Mouse (Mus musculus) left cerebral cortex, postnatal 36 days (tissue): ENCODE results near the gene Tmem274. TPM values are rescaled to one million over a fixed set of nuclear protein-coding genes. Genes with fewer than 3 reads are reported as not detected.

Source experiments
- DNase-seq, 2 experiments: peaks; one replicate each; pipeline ENCODE4 v3.0.0; 2021 to 2022; ENCODE audit warnings: low spot score in 2 of 2, mixed read lengths in 1 of 2
- intact Hi-C: fragments of 180-260 bp; cut with DNase I; formaldehyde crosslinking; loops from one replicate; pipeline ENCODE4 v1.15.1; 2025
- total RNA-seq, 2 experiments: library from RNA; stranded (reverse); gene quantifications; 2 replicates each; pipeline ENCODE4 v1.2.3; 2021

The Tmem274 gene
- total RNA-seq, 2 experiments from 2014 or later, result not detected

DNA sequence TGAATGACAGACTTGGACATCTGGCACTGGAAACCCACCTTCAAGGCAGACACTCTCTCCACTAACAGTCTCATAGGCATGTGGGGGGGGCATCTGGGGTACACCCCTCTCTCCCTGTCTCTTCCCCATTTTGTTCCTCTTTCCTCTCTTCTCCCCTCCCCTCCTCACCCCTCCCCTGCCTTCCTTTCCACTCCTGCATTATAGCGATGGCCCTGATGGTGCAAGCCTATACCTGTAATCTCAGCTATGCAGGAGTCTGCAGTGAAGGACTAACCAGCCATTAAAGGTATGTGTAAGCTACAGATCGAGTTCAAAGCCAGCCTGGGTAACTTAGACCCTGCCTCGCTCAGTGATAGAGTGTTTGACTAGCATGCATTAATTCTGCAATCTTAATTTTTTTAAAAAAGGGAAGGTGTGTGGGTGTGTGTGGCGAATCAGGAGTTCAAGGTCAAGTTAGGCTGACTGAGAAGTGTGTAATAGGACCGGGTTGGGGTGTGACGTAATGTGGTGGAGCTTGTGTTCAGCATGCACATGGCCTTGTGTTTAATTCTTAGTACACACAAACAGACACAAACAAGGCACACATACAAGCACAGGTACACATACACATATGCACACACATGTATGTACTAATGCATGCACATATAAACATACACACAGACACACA is 14.7 kb upstream of the Tmem274 start:
- intact Hi-C loops, result no loop called here
- DNase-seq, result no peak

DNA sequence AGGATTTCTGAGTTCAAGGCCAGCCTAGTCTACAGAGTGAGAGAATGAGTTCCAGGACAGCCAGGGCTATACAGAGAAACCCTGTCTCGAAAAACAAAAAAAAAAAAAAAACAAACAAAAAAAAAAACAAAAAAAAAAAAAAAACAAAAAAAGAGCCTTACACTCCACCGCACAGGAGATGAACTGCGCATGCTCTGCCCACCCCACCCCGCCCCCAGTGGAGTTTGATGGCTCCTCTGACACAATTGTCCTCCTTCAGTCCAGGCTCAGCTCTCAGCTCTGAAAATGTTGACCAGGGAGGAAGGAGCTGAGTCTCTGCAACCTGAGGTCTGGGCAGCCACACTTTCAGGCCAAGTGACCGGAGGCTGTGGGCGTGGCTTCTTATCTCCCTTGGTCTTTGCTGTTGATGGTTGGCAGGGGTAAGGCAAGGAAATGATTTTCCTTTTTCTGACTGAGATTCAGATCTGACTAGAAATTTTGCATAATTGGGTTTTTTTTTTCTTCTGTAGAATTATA is 13.7 kb upstream of the Tmem274 start:
- DNase-seq, result no peak
- intact Hi-C loops, result no loop called here

DNA sequence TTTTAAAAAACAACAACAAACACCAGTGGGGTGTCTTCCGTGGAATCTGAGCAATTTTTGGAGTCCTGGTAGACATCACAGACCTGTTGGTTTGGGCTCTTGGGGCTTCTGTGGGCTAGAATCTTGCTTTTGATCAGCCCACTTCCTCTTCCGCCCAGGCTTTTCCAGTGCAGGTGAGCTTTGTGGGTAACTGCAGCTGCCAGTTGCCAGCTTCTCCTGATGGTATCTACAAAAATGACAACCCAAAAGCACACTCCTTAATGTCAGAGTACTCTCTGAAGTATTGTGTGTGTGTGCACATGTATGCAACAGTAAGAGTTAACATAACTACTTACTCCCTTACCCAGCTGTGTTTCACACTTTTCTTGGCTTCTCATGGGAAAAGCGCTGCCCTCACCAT is 7.6 kb upstream of the Tmem274 start:
- intact Hi-C loops, result no loop called here
- no peak for DNase-seq

DNA sequence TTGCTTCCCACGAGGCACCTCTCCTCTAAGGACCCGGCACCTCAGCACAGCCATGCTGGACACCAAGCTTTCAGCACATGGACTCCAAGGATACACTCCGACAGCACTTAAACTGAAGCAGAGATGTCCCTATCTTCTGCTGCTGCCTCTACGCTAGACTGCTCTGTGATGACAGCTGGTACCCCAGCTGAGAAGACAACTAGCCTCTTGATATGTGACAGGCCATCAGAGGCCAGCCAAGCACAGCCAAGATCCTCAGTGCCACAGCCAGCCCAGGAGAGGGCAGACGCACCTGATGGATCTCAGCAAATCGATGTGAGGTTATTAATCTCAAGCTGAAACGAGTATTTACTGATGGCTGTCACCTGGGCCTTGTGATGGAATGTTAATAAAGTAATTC is 2.1 kb upstream of the Tmem274 start:
- intact Hi-C loops, result no loop called here
- no peak for DNase-seq

DNA sequence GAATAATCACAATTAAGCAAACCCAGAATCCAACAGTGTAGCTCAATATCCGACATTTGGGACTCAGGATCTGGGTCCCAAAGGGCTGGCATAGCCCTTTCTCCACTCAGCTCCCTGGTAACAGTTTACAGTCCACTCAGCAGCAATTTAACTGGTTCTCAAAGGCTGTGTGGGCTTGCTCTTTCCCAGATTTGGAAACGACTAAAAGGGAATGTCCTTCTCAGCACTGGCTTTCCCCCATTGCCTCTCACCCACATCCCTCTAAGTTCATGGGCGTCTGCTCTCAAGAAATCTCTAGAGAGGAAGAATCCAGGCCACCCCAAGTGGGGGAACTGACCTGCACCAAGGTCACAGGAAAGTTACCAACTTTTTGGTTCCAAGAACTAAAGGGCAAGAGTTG is 7.4 kb downstream of the Tmem274 start:
- intact Hi-C loops, result no loop called here
- peak in 1 of 2 experiments; percentile 10 for DNase-seq

DNA sequence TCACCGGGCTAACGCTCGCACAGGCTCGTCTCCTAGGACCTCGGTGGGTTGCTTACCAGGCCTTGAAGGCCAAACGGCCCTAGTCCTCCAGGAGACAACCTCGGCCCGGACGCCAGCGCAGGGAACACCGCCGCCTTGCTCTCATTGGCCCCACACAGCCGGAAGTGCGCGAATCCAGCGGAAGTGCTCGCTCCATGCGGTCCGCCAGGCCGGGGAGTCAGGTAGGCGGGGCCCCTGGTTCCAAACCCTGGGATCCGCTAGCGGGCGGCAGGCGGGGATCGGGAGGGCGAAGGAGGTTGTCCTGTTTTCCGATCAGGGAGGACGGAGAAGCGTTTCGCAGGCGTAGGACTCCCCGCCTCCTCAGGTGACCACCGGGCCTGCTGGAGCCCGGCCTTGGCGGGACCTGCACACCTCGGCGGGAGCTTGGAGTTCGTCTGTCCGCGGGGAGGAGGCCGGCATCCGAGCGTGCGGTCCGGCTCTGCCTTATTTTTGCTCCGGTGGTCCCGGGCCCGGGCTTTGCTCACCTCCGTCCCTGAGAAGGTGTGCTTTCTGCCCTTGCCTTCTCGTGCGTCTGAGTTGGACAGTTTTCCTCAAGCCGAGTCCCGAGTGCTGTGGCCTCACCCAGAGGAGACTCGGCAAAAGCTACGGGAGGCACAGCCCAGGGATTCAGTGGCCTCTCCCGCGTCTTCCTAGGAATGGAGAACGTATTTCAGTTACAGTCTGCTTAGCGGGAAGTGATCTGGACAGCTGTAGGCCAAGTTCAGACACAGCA is 8.1 kb downstream of the Tmem274 start, which contains the start of the genes Nmnat1 and Lzic:
Nmnat1 (minus strand) TSS at position 150 of the 772 bp plus-strand sequence.
Lzic (plus strand) TSS at position 177 of the 772 bp plus-strand sequence.
- intact Hi-C loops, result loop anchor here (5.0 kb wide), 1 partner anchor 57 kb away; no protein-coding TSS in a partner anchor

DNA sequence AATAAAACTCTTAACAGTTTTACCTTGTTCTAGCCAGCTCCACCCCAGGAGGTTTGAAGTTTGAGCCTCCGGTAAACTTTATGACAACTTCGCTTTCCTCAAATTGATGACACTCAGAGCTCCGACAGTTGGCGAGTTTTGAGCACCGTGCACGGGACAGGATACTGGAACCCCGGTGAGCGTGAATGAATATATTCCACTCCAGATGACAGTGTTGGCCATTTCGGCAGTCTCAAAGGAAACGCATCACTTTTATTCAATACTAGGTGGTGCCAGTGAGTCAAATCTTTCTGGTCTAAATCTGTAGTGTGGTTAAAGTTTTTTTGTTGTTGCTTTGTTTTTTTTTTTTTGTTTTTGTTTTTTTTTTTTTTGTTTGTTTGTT is 8.6 kb downstream of the Tmem274 start:
- intact Hi-C loops, result loop anchor here (5.0 kb wide), 1 partner anchor 56 kb away; no protein-coding TSS in a partner anchor
- peak in 1 of 2 experiments; percentile 14 for DNase-seq

More for the DNA sequence above, 8.1 kb downstream of the Tmem274 start, which contains the start of the genes Nmnat1 and Lzic:
- DNase-seq, result peak; percentile 92

DNA sequence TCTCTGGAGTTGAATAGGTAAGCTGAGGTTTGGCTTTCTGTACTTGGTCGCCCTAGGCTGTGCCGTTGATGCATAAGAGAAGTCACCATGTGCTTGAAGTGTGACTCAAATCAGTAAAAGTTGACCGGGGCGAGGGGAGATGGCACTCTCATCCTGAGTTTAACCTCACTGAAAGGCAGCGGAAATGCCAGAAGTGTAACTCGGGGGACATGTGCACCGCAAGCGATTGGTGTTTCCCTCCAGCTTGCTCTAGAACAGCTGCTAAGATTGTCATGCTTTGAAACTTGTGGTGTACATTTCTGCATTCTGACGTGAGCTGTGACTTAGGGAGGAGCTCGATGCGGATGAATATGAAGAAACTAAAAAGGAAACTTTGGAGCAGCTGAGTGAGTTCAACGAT is 10.6 kb downstream of the Tmem274 start:
- intact Hi-C loops, result loop anchor here (5.0 kb wide), 1 partner anchor 55 kb away; no protein-coding TSS in a partner anchor
- DNase-seq, result no peak

DNA sequence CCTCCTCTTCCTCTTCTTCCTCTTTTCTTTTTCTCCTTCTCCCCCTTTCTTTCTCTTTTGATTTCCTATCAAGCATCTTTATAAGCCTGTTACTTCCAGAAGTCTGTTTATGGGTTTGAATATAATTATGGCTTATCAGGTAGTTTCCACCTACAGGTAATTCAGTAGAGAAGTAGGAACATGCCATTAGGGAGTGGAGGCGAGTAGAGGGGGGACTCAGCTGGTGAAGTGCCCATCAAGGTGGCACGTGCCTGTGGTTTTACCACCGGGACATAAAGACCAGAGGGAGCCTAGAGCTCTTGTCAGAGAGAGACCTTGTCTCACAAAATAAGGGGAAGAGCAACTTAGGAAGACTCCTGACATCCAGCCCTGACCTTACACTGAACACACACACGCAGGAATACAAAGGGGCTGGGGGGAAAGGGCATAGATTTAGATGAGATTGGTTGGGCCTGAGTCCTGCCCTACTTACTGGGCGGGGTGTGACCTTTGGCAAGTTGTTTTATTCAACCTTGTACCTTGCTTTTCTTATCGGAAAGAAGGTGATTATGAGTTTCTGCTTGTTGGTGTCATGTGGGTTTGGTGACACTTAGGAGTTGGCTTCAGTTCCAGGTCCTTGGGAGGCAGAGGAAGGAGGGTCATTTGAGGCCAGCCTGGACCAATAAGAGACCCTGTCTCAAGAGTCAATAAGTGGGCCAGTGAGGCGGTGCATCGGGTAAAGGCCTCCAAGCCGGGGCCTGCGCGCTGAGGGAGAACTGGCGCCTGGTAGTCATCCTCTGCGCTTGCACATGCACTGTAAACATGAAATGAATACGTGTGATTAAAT is 12.4 kb downstream of the Tmem274 start:
- intact Hi-C loops, result loop anchor here (5.0 kb wide), 1 partner anchor 53 kb away; no protein-coding TSS in a partner anchor
- no peak for DNase-seq

DNA sequence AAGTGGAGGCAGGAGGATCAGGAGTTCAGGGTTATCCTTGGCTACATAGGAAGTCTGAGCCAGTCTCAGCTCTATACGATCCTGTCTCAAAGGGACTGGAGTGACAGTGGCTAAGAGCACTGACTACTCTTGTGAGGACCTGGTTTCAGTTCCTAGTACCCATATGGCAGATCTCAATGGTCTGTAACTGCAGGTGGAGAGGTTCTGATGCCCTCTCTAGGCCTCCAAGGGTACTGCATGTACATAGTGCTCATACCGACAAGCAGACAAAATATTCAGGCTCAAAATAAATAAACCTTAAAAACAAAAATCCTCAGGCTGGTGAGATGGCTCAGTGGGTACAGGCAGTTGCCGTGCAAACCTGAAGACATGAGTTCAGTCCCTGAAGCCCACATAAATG is 14.0 kb downstream of the Tmem274 start:
- intact Hi-C loops, result no loop called here
- DNase-seq, result no peak

DNA sequence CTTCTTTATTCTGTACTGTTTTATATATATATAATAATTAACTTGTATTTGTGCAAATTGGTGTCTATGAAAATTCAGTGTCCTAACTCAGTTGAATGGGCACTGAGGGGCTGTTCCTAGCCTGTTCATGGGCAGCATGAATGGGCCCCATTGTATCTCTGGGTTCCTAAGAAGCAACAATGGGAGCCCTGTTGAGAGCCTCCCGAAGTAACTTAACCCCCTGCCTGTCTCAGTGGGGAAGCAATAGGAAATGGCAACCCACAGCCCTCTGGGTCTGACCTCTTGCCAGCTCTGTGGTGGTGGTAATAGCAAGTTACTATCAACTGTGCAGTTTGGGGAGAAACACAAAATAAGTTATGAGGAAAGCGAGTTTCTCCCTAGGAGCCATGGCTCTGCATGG is 19.4 kb downstream of the Tmem274 start:
- DNase-seq, result no peak
- intact Hi-C loops, result no loop called here

DNA sequence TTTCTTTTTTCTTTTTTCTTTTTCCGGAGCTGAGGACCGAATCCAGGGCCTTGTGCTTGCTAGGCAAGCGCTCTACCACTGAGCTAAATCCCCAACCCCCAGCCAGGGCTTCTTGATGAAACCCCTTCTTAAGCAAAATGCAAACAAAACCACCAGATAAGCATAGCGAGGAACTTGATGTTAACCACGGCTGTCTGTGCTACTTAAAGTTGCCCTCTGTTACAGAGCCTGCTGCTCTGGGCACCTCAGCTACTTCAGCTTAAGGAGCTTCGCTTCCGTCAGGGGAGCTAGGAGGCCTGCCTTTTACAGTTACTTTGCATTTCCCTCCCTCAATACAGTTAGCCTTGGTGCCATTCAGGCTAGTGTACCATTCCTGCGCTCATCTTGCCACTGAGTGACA is 21.7 kb downstream of the Tmem274 start:
- no peak for DNase-seq
- intact Hi-C loops, result no loop called here

DNA sequence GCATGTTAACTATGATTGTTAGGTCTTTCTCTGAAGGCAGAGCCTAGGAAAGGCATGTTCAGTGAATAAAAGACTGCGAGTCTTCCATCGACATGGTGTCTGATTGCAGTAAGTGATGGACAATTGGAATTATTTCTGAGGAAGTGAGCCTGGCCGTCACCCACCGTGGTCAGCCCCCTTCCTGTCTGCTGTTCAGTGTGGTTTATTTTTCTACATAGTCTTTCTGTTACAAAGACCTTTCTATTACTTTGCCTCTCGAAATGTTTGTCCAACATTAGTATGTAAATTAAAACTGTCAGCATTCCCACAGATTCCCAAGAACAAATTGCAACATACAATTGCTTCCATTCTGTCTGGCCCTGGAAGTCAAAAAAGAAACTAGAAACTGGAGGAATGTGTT is 22.6 kb downstream of the Tmem274 start:
- intact Hi-C loops, result no loop called here
- no peak for DNase-seq

DNA sequence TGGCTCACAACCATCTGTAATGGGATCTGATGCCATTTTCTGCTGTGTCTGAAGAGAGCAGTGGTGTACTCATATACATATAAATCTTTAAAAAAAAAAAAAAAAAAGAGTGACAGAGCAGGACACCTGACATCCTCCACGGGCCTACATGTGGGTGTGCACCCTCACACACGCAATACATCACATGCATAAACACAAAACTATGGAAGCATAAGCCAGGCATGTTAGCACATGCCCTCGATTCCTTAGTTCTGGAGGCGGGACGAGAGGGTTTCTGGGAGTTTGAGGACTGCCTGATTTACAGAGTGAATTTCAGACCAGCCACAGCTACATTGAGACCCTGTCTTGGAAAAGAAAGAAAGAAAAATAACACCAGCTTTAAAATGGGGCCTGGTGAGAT is 27.2 kb downstream of the Tmem274 start:
- DNase-seq, result no peak
- intact Hi-C loops, result no loop called here

DNA sequence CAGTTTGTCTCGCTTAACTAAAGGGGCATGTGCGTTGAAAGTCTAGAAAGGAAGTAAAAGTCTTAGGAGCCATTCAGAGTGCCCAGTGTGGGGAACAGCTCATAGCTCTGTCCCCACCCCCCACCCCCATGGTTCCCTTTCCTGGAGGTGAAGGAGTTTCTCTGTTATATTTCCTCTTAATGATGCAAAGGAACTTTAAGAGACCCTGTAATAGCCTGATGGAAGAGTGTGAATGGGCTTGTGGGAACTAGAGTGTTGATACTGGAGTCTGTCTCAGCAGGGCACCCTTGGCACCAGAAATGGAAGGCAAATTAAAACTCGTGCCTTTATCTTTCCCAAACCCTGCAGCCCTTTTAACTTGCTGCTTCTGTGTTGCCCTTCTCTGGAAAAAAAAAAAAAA is 27.7 kb downstream of the Tmem274 start:
- intact Hi-C loops, result no loop called here
- no peak for DNase-seq

DNA sequence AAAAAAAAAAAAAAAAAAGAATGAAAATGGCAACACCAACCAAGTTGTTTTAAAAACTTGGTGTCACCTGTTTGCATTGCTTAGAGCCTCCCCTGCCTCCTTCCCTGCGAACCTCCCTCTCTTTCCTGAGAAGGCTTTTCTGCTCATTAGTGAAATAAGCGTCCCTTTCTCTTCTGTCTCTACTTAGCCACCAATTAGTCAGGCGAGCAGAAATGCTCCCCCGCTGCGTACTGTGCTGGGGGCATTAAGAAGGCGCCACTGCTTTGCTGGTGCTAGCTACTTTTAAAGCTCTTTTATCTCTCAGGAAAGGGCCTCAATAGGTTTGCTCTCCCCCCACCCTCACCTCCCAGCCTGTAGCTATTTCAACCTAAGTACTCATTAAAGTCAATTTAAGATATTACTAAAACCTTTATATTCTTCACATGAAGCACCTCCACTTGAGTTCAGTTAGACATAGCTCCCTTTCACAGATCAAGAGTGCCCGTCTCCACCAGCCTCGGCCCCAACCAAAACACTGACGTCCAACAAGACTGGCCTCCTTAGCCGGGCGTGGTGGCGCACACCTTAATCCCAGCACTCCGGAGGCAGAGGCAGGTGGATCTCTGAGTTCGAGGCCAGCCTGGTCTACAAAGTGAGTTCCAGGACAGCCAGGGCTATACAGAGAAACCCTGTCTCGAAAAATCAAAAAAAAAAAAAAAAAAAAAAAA is 28.2 kb downstream of the Tmem274 start:
- intact Hi-C loops, result no loop called here
- DNase-seq, result no peak

DNA sequence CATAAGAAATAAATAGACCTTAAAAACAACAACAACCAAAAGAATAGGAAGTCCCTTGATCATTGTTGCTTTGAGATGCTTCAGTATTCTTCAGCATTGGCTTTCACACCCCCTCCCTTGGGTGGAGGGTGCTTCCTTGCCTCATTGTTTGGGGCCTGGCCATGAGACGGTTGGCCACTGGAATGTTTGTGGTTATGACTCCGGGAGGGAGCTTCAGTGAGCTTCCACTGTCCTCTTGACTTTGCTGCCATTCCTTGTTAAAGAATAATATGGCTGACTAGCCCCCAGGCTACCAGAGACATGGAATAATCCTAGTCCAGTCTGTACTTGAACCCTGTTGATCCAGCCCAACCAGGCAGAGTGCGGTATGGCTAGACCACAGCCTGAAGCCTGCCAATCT is 29.7 kb downstream of the Tmem274 start:
- intact Hi-C loops, result no loop called here
- DNase-seq, result no peak

DNA sequence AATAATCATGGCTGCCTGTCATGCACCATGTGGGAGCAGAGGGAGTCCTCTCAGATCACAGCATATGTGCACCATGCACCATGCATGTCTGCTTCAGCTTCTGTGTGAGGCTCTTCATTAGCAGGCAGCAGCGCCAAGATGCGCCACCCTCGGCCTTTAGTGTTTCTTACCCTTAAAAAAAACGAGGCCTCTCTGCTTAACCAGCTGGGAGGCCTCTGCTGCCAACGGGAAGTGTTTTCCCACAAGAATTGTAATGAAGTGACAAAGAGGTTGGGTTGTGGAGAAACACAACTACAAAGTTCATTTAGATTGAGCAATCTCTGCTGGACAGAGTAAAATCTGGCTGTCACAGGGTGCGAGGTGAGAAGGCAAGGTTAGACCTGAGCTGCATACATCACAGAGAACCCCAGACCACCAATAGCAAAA is 34.1 kb downstream of the Tmem274 start:
- intact Hi-C loops, result no loop called here
- DNase-seq, result no peak

DNA sequence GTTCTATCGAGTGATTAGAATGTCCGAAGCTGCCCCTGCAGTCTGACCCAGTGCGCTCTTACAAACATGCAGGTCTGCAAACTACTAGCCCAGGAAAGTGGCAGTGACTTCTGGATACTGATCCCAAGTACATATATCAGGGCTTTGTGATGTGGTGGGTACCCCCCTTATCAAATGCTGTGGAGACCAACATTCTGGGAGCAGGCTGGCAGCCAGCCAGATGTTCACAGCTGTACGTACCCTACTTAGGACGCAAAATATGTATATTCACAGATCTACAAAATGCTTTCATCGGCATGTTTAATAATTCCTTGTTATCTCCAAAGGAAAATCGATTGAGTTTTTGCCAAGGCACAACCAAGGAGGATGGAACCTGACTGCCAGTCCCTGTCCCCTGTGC is 34.9 kb downstream of the Tmem274 start:
- intact Hi-C loops, result no loop called here
- no peak for DNase-seq
